In the genomic region with DNA sequence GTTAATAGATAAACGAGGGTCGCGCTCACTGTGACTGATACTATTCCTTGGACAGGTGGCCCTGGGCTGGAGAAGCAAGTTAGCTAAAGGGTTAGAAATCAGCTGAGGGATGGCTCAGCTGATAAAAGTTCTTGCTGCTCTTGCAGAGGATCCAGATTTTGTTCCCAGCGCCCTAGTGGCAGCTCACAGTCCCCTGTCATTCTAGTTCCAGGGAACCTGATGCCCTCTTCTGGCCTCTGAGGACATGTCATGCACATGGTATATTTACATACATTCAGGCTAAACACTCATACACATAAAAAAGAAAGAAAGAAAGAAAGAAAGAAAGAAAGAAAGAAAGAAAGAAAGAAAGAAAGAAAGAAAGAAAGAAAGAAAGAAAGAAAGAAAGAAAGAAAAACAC, we compare ENCODE assay signal across 41 mouse cellular contexts. TPM values are rescaled to one million over a fixed set of nuclear protein-coding genes. Genes with fewer than 3 reads are reported as not detected.
DNase-seq lines count a peak whose midpoint lies in the region; ATAC-seq and TF ChIP-seq lines count a peak whose summit lies in the region.
"Had no signal": no experiment of that assay in that cellular context is flagged by ENCODE, and none has a peak within 500 bp of the region (broad histone marks: within the 10 kb centered on the region; RNA-seq: fewer than 3 reads in every experiment).

No protein-coding gene starts in this region.

- TF ChIP-seq EP300 in heart, adult 2 months (IDR thresholded peaks at IDR 0.05; ENCODE audit: insufficient read depth, low read depth, low read length), result no peak
- no peak for TF ChIP-seq EP300 in MEL (IDR thresholded peaks at IDR 0.05; ENCODE audit: low read depth in 1 of 2, low read length in 2 of 2)
- TF ChIP-seq EP300 in stomach, postnatal 0 days (optimal IDR thresholded peaks at IDR 0.05), result no peak

- TF ChIP-seq POLR2A in heart, adult 2 months (IDR thresholded peaks at IDR 0.05; ENCODE audit: insufficient read depth, low read depth, low read length), result no peak
- TF ChIP-seq POLR2A in MEL (IDR thresholded peaks at IDR 0.05; ENCODE audit: control insufficient read depth in 1 of 2, insufficient read depth in 1 of 2, low read depth in 1 of 2, low read length in 2 of 2, poor library complexity in 1 of 2), result no peak

- 89% methylated on average over 4 of the region's 4 CpGs for WGBS in heart, adult 2 months
- WGBS in heart, embryonic 11.5 days (ENCODE audit: insufficient replicate concordance), result 78% methylated on average over 4 of the region's 4 CpGs
- WGBS in lung, embryonic 14.5 days, result 82% methylated on average over 4 of the region's 4 CpGs
- 88% methylated on average over 4 of the region's 4 CpGs for WGBS in stomach, postnatal 0 days

- H3K79me2 ChIP-seq in heart, adult 2 months (replicated peaks; ENCODE audit: control insufficient read depth, insufficient read depth, low read length), result no peaks in the 10 kb centered on the region
- H3K79me2 ChIP-seq in MEL (ENCODE audit: control insufficient read depth, insufficient read depth, low read length, poor library complexity), result no peaks in the 10 kb centered on the region

- no peak overlapping the region for H3K9ac ChIP-seq in heart, adult 2 months (ENCODE audit: low read depth, low read length)
- no peak overlapping the region for H3K9ac ChIP-seq in heart, embryonic 11.5 days (ENCODE audit: low read depth, low read length)
- no peak overlapping the region for H3K9ac ChIP-seq in lung, embryonic 14.5 days
- H3K9ac ChIP-seq in MEL (ENCODE audit: control insufficient read depth, low read depth, low read length, poor library complexity, severe bottlenecking), result no peak overlapping the region
- H3K9ac ChIP-seq in stomach, postnatal 0 days (ENCODE audit: low read length), result no peak overlapping the region
- H3K9ac ChIP-seq: embryonic facial prominence, embryonic 13.5 days; heart, embryonic 13.5 days; hindbrain, embryonic 14.5 days; midbrain, embryonic 12.5 days had no signal

- no peaks in the 10 kb centered on the region for H3K36me3 ChIP-seq in heart, adult 2 months (ENCODE audit: control insufficient read depth, insufficient read depth, low read length)
- no peaks in the 10 kb centered on the region for H3K36me3 ChIP-seq in heart, embryonic 11.5 days (ENCODE audit: control insufficient read depth, insufficient read depth, low read length)
- H3K36me3 ChIP-seq in lung, embryonic 14.5 days (ENCODE audit: insufficient read depth), result no peaks in the 10 kb centered on the region
- H3K36me3 ChIP-seq in MEL (ENCODE audit: control insufficient read depth in 1 of 2, insufficient read depth in 2 of 2, low read length in 2 of 2), result no peaks in the 10 kb centered on the region; a peak in 1 of 4 replicates
- no peaks in the 10 kb centered on the region for H3K36me3 ChIP-seq in stomach, postnatal 0 days (ENCODE audit: control insufficient read depth, insufficient read depth, low read length)
- H3K36me3 ChIP-seq: embryonic facial prominence, embryonic 13.5 days; forebrain, embryonic 10.5 days; heart, embryonic 13.5 days; midbrain, embryonic 12.5 days had no signal

- H3K4me3 ChIP-seq in heart, adult 2 months, result no peak overlapping the region
- H3K4me3 ChIP-seq in heart, embryonic 11.5 days (ENCODE audit: low read depth, low read length), result no peak overlapping the region
- no peak overlapping the region for H3K4me3 ChIP-seq in lung, embryonic 14.5 days (ENCODE audit: low read depth, low read length)
- H3K4me3 ChIP-seq in MEL (ENCODE audit: control insufficient read depth in 1 of 2, insufficient read depth in 1 of 2, low read depth in 2 of 2, low read length in 2 of 2), result no peak overlapping the region
- H3K4me3 ChIP-seq in stomach, postnatal 0 days (ENCODE audit: low read depth, low read length), result no peak overlapping the region
- H3K4me3 ChIP-seq: embryonic facial prominence, embryonic 13.5 days; forebrain, embryonic 10.5 days; gastrocnemius, adult 2 months; heart, embryonic 13.5 days; midbrain, embryonic 12.5 days had no signal

- no peaks in the 10 kb centered on the region for H3K9me3 ChIP-seq in heart, embryonic 11.5 days (replicated peaks; ENCODE audit: control insufficient read depth, low read length)
- no peaks in the 10 kb centered on the region for H3K9me3 ChIP-seq in lung, embryonic 14.5 days (ENCODE audit: low read depth, low read length)
- H3K9me3 ChIP-seq in MEL (replicated peaks; ENCODE audit: insufficient read depth, low read length), result no peaks in the 10 kb centered on the region
- no peaks in the 10 kb centered on the region for H3K9me3 ChIP-seq in stomach, postnatal 0 days (ENCODE audit: control insufficient read depth, low read length)
- H3K9me3 ChIP-seq: embryonic facial prominence, embryonic 13.5 days; forebrain, embryonic 10.5 days; midbrain, embryonic 12.5 days had no signal

- intact Hi-C loops in heart, adult 2 months (cut with DNase I), result loop anchor here (5.0 kb wide), 3 partner anchors 76 to 196 kb away; no protein-coding TSS in a partner anchor

- peaks cover 2% of the 10 kb centered on the region for H3K4me1 ChIP-seq in heart, adult 2 months (ENCODE audit: control insufficient read depth, insufficient read depth, low read length)
- no peaks in the 10 kb centered on the region for H3K4me1 ChIP-seq in heart, embryonic 11.5 days (ENCODE audit: control insufficient read depth, insufficient read depth, low read length)
- no peaks in the 10 kb centered on the region for H3K4me1 ChIP-seq in lung, embryonic 14.5 days (ENCODE audit: insufficient read depth)
- peaks cover 0 to 5% of the 10 kb centered on the region in 2 experiments; a peak in 1 of 4 replicates for H3K4me1 ChIP-seq in MEL (ENCODE audit: control insufficient read depth in 1 of 2, insufficient read depth in 2 of 2, low read length in 2 of 2)
- no peaks in the 10 kb centered on the region for H3K4me1 ChIP-seq in stomach, postnatal 0 days (replicated peaks; ENCODE audit: control insufficient read depth, insufficient read depth)
- H3K4me1 ChIP-seq: forebrain, embryonic 10.5 days; midbrain, embryonic 12.5 days had no signal

- TF ChIP-seq CTCF in heart, adult 2 months (IDR thresholded peaks at IDR 0.05), result peak; percentile 21; the same call in 1 of the 2 replicates
- TF ChIP-seq CTCF in lung, embryonic 14.5 days (IDR thresholded peaks at IDR 0.05; ENCODE audit: low read depth), result peak; percentile 28; the same call in 1 of the 2 replicates
- peak in 2 of 3 experiments; percentile 25 to 40; a peak in 3 of 6 replicates for TF ChIP-seq CTCF in MEL (IDR thresholded peaks at IDR 0.05 in 2 of 3, conservative IDR thresholded peaks at IDR 0.05 in 1 of 3; ENCODE audit: control insufficient read depth in 1 of 3, insufficient read depth in 1 of 3, low read depth in 2 of 3, low read length in 3 of 3, poor library complexity in 1 of 3, severe bottlenecking in 1 of 3)
- peak; percentile 46 for TF ChIP-seq CTCF in stomach, postnatal 0 days (IDR thresholded peaks at IDR 0.05; ENCODE audit: low read depth)

- no peak for ATAC-seq in heart, embryonic 11.5 days (replicated peaks; ENCODE audit: insufficient number of reproducible peaks, low FRiP score, low TSS enrichment)
- ATAC-seq in lung, embryonic 14.5 days (ENCODE audit: insufficient read depth), result no peak
- ATAC-seq in stomach, postnatal 0 days (ENCODE audit: low FRiP score, low TSS enrichment), result no peak
- ATAC-seq: forebrain, embryonic 16.5 days; inflammation-experienced regulatory T-cells, adult 6 months had no signal

- H3K4me2 ChIP-seq in heart, embryonic 11.5 days, result no peak overlapping the region
- H3K4me2 ChIP-seq in lung, embryonic 14.5 days, result no peak overlapping the region
- no peak overlapping the region for H3K4me2 ChIP-seq in stomach, postnatal 0 days (replicated peaks; ENCODE audit: low read depth)
- H3K4me2 ChIP-seq: embryonic facial prominence, embryonic 13.5 days; heart, embryonic 13.5 days; hindbrain, embryonic 14.5 days; midbrain, embryonic 12.5 days had no signal

- H3K27me3 ChIP-seq in heart, adult 2 months (ENCODE audit: control insufficient read depth, insufficient read depth, low read length), result no peaks in the 10 kb centered on the region
- H3K27me3 ChIP-seq in heart, embryonic 11.5 days (ENCODE audit: control insufficient read depth, insufficient read depth, low read length), result no peaks in the 10 kb centered on the region
- H3K27me3 ChIP-seq in lung, embryonic 14.5 days (ENCODE audit: insufficient read depth, low read length), result no peaks in the 10 kb centered on the region
- no peaks in the 10 kb centered on the region for H3K27me3 ChIP-seq in MEL (ENCODE audit: control insufficient read depth in 1 of 2, insufficient read depth in 2 of 2, low read length in 2 of 2)
- no peaks in the 10 kb centered on the region for H3K27me3 ChIP-seq in stomach, postnatal 0 days (ENCODE audit: control insufficient read depth, insufficient read depth, low read length)
- H3K27me3 ChIP-seq: embryonic facial prominence, embryonic 13.5 days; heart, embryonic 13.5 days; midbrain, embryonic 12.5 days had no signal

- no peak overlapping the region for H3K27ac ChIP-seq in heart, adult 2 months
- no peak overlapping the region for H3K27ac ChIP-seq in heart, embryonic 11.5 days (ENCODE audit: low read depth, low read length)
- no peak overlapping the region for H3K27ac ChIP-seq in lung, embryonic 14.5 days (ENCODE audit: low read depth)
- no peak overlapping the region for H3K27ac ChIP-seq in MEL (ENCODE audit: control insufficient read depth, low read depth, low read length)
- H3K27ac ChIP-seq in stomach, postnatal 0 days (replicated peaks), result no peak overlapping the region
- H3K27ac ChIP-seq: embryonic facial prominence, embryonic 13.5 days; forebrain, embryonic 10.5 days; gastrocnemius, adult 2 months; heart, embryonic 13.5 days; hindbrain, embryonic 14.5 days; midbrain, embryonic 12.5 days had no signal

- DNase-seq in heart, adult 2 months, result no peak
- DNase-seq in lung, embryonic 14.5 days, result no peak
- no peak for DNase-seq in lung, postnatal 10 days
- peak; percentile 30 for DNase-seq in MEL (ENCODE audit: low read depth, low spot score)
- no peak for DNase-seq in stomach, postnatal 0 days (ENCODE audit: low spot score)
- DNase-seq in neural tube, embryonic 10.5 days (ENCODE audit: extremely low spot score, low spot score), result no peak
- DNase-seq in spleen, adult 18-20 months, result no peak
- DNase-seq: adrenal gland, postnatal 14 days; cerebellum, adult 11 months; cerebellum, adult 9-11 months; gastrocnemius, adult 2 months; gastrocnemius, postnatal 36 days; heart, adult 18-20 months; heart, postnatal 10 days; kidney, adult 2 months; layer of hippocampus, adult 9-11 months; lung, adult 18-20 months; lung, postnatal 36 days; right cerebral cortex, postnatal 14 days; thymus, adult 2 months; thymus, postnatal 36 days had no signal

- no peak for TF ChIP-seq RAD21 in MEL (IDR thresholded peaks at IDR 0.05; ENCODE audit: low read depth, low read length)

RNA-seq across cellular contexts. Expression of a gene that starts 11.0 kb away (rescaled TPM):
- not detected for total RNA-seq in heart, adult 2 months (2021)
- polyA plus RNA-seq in heart, adult 2 months (2012; rRNA removed), result 0.32 TPM in 1 of 2 replicates, not detected in the other
- polyA plus RNA-seq in heart, embryonic 11.5 days (2014; fragmentation: Nextera tagmentation; extraction: Ambion mirVana), result not detected in 2 replicates
- polyA plus RNA-seq in lung, embryonic 14.5 days (2014; fragmentation: Nextera tagmentation; extraction: Ambion mirVana), result not detected in 2 replicates
- total RNA-seq in MEL (2012; rRNA removed), result not detected in 2 replicates
- not detected for polyA plus RNA-seq in MEL (2012; ENCODE audit: insufficient read depth in 1 of 2, insufficient read length in 2 of 2, low read depth in 1 of 2, low replicate concordance in 2 of 2, missing spikeins in 1 of 2)
- polyA plus RNA-seq in stomach, postnatal 0 days (2015; fragmentation: Nextera tagmentation; extraction: Ambion mirVana), result 4.1 and 4.8 TPM in 2 replicates
- total RNA-seq: adrenal gland, postnatal 14 days; gastrocnemius, adult 2 months; gastrocnemius, postnatal 36 days; heart, adult 18-20 months; heart, postnatal 10 days; hematopoietic stem cell, adult 5-6 weeks; left cerebral cortex, adult 18-20 months; left cerebral cortex, postnatal 14 days; megakaryocyte, adult 5-6 weeks had no signal
- polyA plus RNA-seq: C2C12; embryonic facial prominence, embryonic 13.5 days; forebrain, embryonic 10.5 days; forebrain, embryonic 16.5 days; heart, embryonic 13.5 days; hindbrain, embryonic 14.5 days; inflammation-experienced regulatory T-cells, adult 6 months; kidney, adult 2 months; kidney, embryonic 16.5 days; limb, embryonic 11.5 days; midbrain, embryonic 12.5 days; neural tube, embryonic 14.5 days had no signal

RNA-seq across cellular contexts. Expression of a gene that starts 11.8 kb away (rescaled TPM):
- total RNA-seq in heart, adult 2 months (2021), result not detected
- 0.38 and 0.57 TPM in 2 replicates for polyA plus RNA-seq in heart, adult 2 months (2012; rRNA removed)
- polyA plus RNA-seq in heart, embryonic 11.5 days (2014; fragmentation: Nextera tagmentation; extraction: Ambion mirVana), result not detected in 2 replicates
- polyA plus RNA-seq in lung, embryonic 14.5 days (2014; fragmentation: Nextera tagmentation; extraction: Ambion mirVana), result not detected in 2 replicates
- not detected in 2 replicates for total RNA-seq in MEL (2012; rRNA removed)
- polyA plus RNA-seq in MEL (2012; ENCODE audit: insufficient read depth in 1 of 2, insufficient read length in 2 of 2, low read depth in 1 of 2, low replicate concordance in 2 of 2, missing spikeins in 1 of 2), result not detected
- not detected in 2 replicates for polyA plus RNA-seq in stomach, postnatal 0 days (2015; fragmentation: Nextera tagmentation; extraction: Ambion mirVana)
- total RNA-seq: adrenal gland, postnatal 14 days; gastrocnemius, adult 2 months; gastrocnemius, postnatal 36 days; heart, adult 18-20 months; heart, postnatal 10 days; hematopoietic stem cell, adult 5-6 weeks; left cerebral cortex, adult 18-20 months; left cerebral cortex, postnatal 14 days; liver, adult 2 months; megakaryocyte, adult 5-6 weeks had no signal
- polyA plus RNA-seq: embryonic facial prominence, embryonic 13.5 days; forebrain, embryonic 10.5 days; forebrain, embryonic 16.5 days; heart, embryonic 13.5 days; hindbrain, embryonic 14.5 days; inflammation-experienced regulatory T-cells, adult 6 months; kidney, embryonic 16.5 days; large intestine, adult 2 months; limb, embryonic 11.5 days; liver, adult 2 months; midbrain, embryonic 12.5 days; neural tube, embryonic 14.5 days; small intestine, adult 2 months; stomach, embryonic 16.5 days had no signal

RNA-seq across cellular contexts. Expression of a gene that starts 27.2 kb away (rescaled TPM):
- total RNA-seq in heart, adult 2 months (2021), result 100 to 1,000 TPM; 174 to 190 TPM
- polyA plus RNA-seq in heart, adult 2 months (2012; rRNA removed), result 86.7 and 114 TPM in 2 replicates
- 55.5 and 56.4 TPM in 2 replicates for polyA plus RNA-seq in heart, embryonic 11.5 days (2014; fragmentation: Nextera tagmentation; extraction: Ambion mirVana)
- 51.2 and 58.1 TPM in 2 replicates for polyA plus RNA-seq in lung, embryonic 14.5 days (2014; fragmentation: Nextera tagmentation; extraction: Ambion mirVana)
- 0.04 TPM in 1 of 2 replicates, not detected in the other for total RNA-seq in MEL (2012; rRNA removed)
- under 1 TPM in 1 of 2 experiments, not detected in 1; 0.04 TPM for polyA plus RNA-seq in MEL (2012; ENCODE audit: insufficient read depth in 1 of 2, insufficient read length in 2 of 2, low read depth in 1 of 2, low replicate concordance in 2 of 2, missing spikeins in 1 of 2)
- 16.0 and 18.8 TPM in 2 replicates for polyA plus RNA-seq in stomach, postnatal 0 days (2015; fragmentation: Nextera tagmentation; extraction: Ambion mirVana)
- total RNA-seq: hematopoietic stem cell, adult 5-6 weeks had no signal
- polyA plus RNA-seq: inflammation-experienced regulatory T-cells, adult 6 months had no signal

RNA-seq across cellular contexts. Expression of a gene that starts 31.7 kb away (rescaled TPM):
- total RNA-seq in heart, adult 2 months (2021), result not detected
- not detected in 2 replicates for polyA plus RNA-seq in heart, adult 2 months (2012; rRNA removed)
- not detected in 2 replicates for polyA plus RNA-seq in heart, embryonic 11.5 days (2014; fragmentation: Nextera tagmentation; extraction: Ambion mirVana)
- polyA plus RNA-seq in lung, embryonic 14.5 days (2014; fragmentation: Nextera tagmentation; extraction: Ambion mirVana), result not detected in 2 replicates
- total RNA-seq in MEL (2012; rRNA removed), result not detected in 2 replicates
- polyA plus RNA-seq in MEL (2012; ENCODE audit: insufficient read depth in 1 of 2, insufficient read length in 2 of 2, low read depth in 1 of 2, low replicate concordance in 2 of 2, missing spikeins in 1 of 2), result not detected
- not detected in 2 replicates for polyA plus RNA-seq in stomach, postnatal 0 days (2015; fragmentation: Nextera tagmentation; extraction: Ambion mirVana)
- total RNA-seq: adrenal gland, postnatal 14 days; gastrocnemius, adult 2 months; gastrocnemius, postnatal 36 days; heart, adult 18-20 months; heart, postnatal 10 days; hematopoietic stem cell, adult 5-6 weeks; left cerebral cortex, adult 18-20 months; left cerebral cortex, postnatal 14 days; liver, adult 2 months; megakaryocyte, adult 5-6 weeks had no signal
- polyA plus RNA-seq: C2C12; embryonic facial prominence, embryonic 13.5 days; forebrain, embryonic 10.5 days; forebrain, embryonic 16.5 days; heart, embryonic 13.5 days; hindbrain, embryonic 14.5 days; inflammation-experienced regulatory T-cells, adult 6 months; kidney, adult 2 months; kidney, embryonic 16.5 days; large intestine, adult 2 months; limb, embryonic 11.5 days; liver, adult 2 months; midbrain, embryonic 12.5 days; neural tube, embryonic 14.5 days; small intestine, adult 2 months; thymus, adult 2 months had no signal

Comparison
In these comparisons a context has a peak if more than half of its experiments do, and no peak if none do; other contexts are left out.
1. RNA of a gene that starts 27.2 kb away (polyA plus RNA-seq): 86.7 to 114 TPM in heart, adult 2 months, 51.2 to 58.1 TPM in lung, embryonic 14.5 days, 55.5 to 56.4 TPM in heart, embryonic 11.5 days and 16.0 to 18.8 TPM in stomach, postnatal 0 days; 0.04 TPM in MEL; every median in the first group is over 10 times any median in the second.
2. Peak in every context shown above with its lines, with median percentiles within 50 percentile points of each other: CTCF ChIP-seq.